Comparison of ENCODE assay signal across 24 mouse cellular contexts in the genomic region with DNA sequence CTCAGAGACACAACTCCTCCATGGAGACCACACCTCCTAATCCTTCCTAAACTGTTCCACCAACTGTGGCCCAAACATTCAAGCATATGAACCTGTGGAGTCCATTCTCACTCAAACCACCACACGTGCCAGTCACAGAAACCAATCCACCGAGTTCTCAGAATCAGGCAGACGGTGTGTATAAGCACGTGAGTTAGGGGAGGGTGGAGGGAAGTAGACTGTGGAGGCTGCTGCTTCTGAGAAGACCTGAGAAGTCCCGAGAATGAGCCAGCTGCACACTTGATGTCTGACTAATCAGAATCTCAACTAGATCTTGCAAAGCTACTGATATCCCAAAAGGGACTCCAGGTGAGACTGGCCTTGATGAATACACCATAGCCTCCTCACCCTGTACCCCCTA. TPM values are rescaled to one million over a fixed set of nuclear protein-coding genes. Genes with fewer than 3 reads are reported as not detected.
DNase-seq lines count a peak whose midpoint lies in the region; ATAC-seq and TF ChIP-seq lines count a peak whose summit lies in the region.
"Had no signal": no experiment of that assay in that cellular context is flagged by ENCODE, and none has a peak within 500 bp of the region (broad histone marks: within the 10 kb centered on the region; RNA-seq: fewer than 3 reads in every experiment).

No protein-coding gene starts in this region.

- peaks cover 25 to 74% of the 10 kb centered on the region in 2 experiments for H3K4me1 ChIP-seq in CH12.LX (ENCODE audit: control insufficient read depth in 1 of 2, insufficient read depth in 2 of 2)
- H3K4me1 ChIP-seq: embryonic facial prominence, embryonic 12.5 days; forebrain, embryonic 13.5 days had no signal

- in situ Hi-C loops in CH12.LX (cut with MboI; ENCODE audit: low pct_ligation_motif_present, low pct_unique_long_range_greater_than_20kb, low sequenced_read_pairs), result no loop called here

- H3K4me2 ChIP-seq in CH12.LX (ENCODE audit: insufficient read depth, low read depth, poor library complexity, severe bottlenecking), result no peak overlapping the region
- H3K4me2 ChIP-seq: embryonic facial prominence, embryonic 12.5 days; forebrain, embryonic 13.5 days; forebrain, embryonic 15.5 days had no signal

- peaks cover 0 to 19% of the 10 kb centered on the region in 2 experiments for H3K36me3 ChIP-seq in CH12.LX (replicated peaks in 1 of 2; ENCODE audit: control insufficient read depth in 1 of 2, insufficient read depth in 1 of 2, low read length in 1 of 2)
- H3K36me3 ChIP-seq: embryonic facial prominence, embryonic 12.5 days; forebrain, embryonic 15.5 days had no signal

- TF ChIP-seq CTCF in CH12.LX (conservative IDR thresholded peaks at IDR 0.05 in 1 of 2, IDR thresholded peaks at IDR 0.05 in 1 of 2; ENCODE audit: low read depth in 2 of 2, low read length in 2 of 2), result no peak
- TF ChIP-seq CTCF in gastrocnemius, adult 2 months (IDR thresholded peaks at IDR 0.05), result no peak

- H3K9me3 ChIP-seq in CH12.LX (replicated peaks; ENCODE audit: low read length), result peaks cover 17% of the 10 kb centered on the region
- H3K9me3 ChIP-seq: embryonic facial prominence, embryonic 12.5 days; forebrain, embryonic 13.5 days; forebrain, embryonic 15.5 days had no signal

- no peak overlapping the region for H3K9ac ChIP-seq in CH12.LX (ENCODE audit: insufficient read depth, low read depth)
- H3K9ac ChIP-seq: embryonic facial prominence, embryonic 12.5 days; forebrain, embryonic 13.5 days; forebrain, embryonic 15.5 days; forebrain, postnatal 0 days had no signal

- no peaks in the 10 kb centered on the region for H3K27me3 ChIP-seq in CH12.LX (replicated peaks)
- H3K27me3 ChIP-seq: embryonic facial prominence, embryonic 12.5 days; forebrain, embryonic 13.5 days; forebrain, embryonic 15.5 days had no signal

- H3K4me3 ChIP-seq in CH12.LX (replicated peaks in 1 of 3; ENCODE audit: low read depth in 2 of 3, low read length in 2 of 3, poor library complexity in 1 of 3), result no peak overlapping the region
- H3K4me3 ChIP-seq in gastrocnemius, adult 2 months, result no peak overlapping the region
- H3K4me3 ChIP-seq: embryonic facial prominence, embryonic 12.5 days; forebrain, embryonic 13.5 days; forebrain, embryonic 15.5 days had no signal

- intact Hi-C loops in gastrocnemius, adult 2 months (cut with DNase I), result no loop called here

- dilution Hi-C loops in CH12.LX (cut with MboI; ENCODE audit: extremely low pct_ligation_motif_present, extremely low pct_unique_long_range_greater_than_20kb, low sequenced_read_pairs), result no loop called here

- ATAC-seq in inflammation-experienced regulatory T-cells, adult 6 months, result peak; percentile 46
- ATAC-seq: forebrain, embryonic 13.5 days; forebrain, embryonic 15.5 days; forebrain, postnatal 0 days had no signal

- TF ChIP-seq RAD21 in CH12.LX (IDR thresholded peaks at IDR 0.05; ENCODE audit: low read depth, low read length), result no peak

- TF ChIP-seq POLR2A in CH12.LX (IDR thresholded peaks at IDR 0.05; ENCODE audit: low read depth, low read length), result no peak

- DNase-seq in CD4-positive, CD25-positive, alpha-beta regulatory T cell, adult 2 months (ENCODE audit: low read depth, low spot score), result peak; percentile 68
- no peak for DNase-seq in CH12.LX (ENCODE audit: extremely low read depth)
- peak; percentile 18 for DNase-seq in brain, adult 2 months (ENCODE audit: low read depth, low spot score)
- no peak for DNase-seq in neural tube, embryonic 10.5 days (ENCODE audit: extremely low spot score, low spot score)
- DNase-seq in right cerebral cortex, postnatal 25 days, result no peak
- no peak for DNase-seq in gastrocnemius, adult 2 months
- no peak for DNase-seq in layer of hippocampus, adult 8-10 months (ENCODE audit: low spot score in 2 of 2)
- DNase-seq: adrenal gland, adult 8-10 months; adrenal gland, postnatal 14 days; adrenal gland, postnatal 36 days; B cell, adult 2 months; cerebellum, adult 11 months; cerebellum, adult 18-20 months; cerebellum, adult 8-10 months; cerebellum, adult 9-11 months; cerebellum, postnatal 14 days; cerebellum, postnatal 36 days; embryo, embryonic 11 days; forebrain, postnatal 0 days had no signal

- H3K27ac ChIP-seq in CH12.LX (ENCODE audit: insufficient read depth, low read depth), result no peak overlapping the region
- H3K27ac ChIP-seq in gastrocnemius, adult 2 months, result no peak overlapping the region
- H3K27ac ChIP-seq: embryonic facial prominence, embryonic 12.5 days; forebrain, embryonic 13.5 days; forebrain, embryonic 15.5 days had no signal

- TF ChIP-seq EP300 in CH12.LX (IDR thresholded peaks at IDR 0.05; ENCODE audit: low read length), result no peak

- no peaks in the 10 kb centered on the region for H3K79me2 ChIP-seq in CH12.LX (replicated peaks; ENCODE audit: control insufficient read depth, extremely low read depth, insufficient read depth, poor library complexity, severe bottlenecking)

TF ChIP-seq in CH12.LX, 34 proteins besides CTCF, POLR2A, EP300 and RAD21:
- peak; percentile 65 for TF ChIP-seq BHLHE40 (IDR thresholded peaks at IDR 0.05; ENCODE audit: low read depth, low read length)
- TF ChIP-seq TBP (conservative IDR thresholded peaks at IDR 0.05; ENCODE audit: low read depth, low read length), result no peak

RNA-seq across cellular contexts. Expression of a gene that starts 25.2 kb away (rescaled TPM):
- total RNA-seq in CH12.LX (2012; rRNA removed) (170 and 241 TPM in 2 replicates), CH12.LX (2014; rRNA removed) (178 and 203 TPM in 2 replicates)
- 306 and 316 TPM in 2 replicates for polyA plus RNA-seq in CH12.LX (2012; ENCODE audit: insufficient read length, low read depth)
- polyA plus RNA-seq in inflammation-experienced regulatory T-cells, adult 6 months (2017; shearing (Covaris generic)), result 100 to 1,000 TPM in 2 of 3 experiments, 10 to 100 TPM in 1; 16.6 to 295 (median 286) TPM
- total RNA-seq in gastrocnemius, adult 2 months (2021), result not detected
- total RNA-seq in layer of hippocampus, adult 8-10 months (2022), result not detected
- total RNA-seq: common myeloid progenitor, adult 5-6 weeks had no signal
- polyA plus RNA-seq: forebrain, embryonic 13.5 days; forebrain, embryonic 15.5 days had no signal

RNA-seq across cellular contexts. Expression of a gene that starts 50.7 kb away (rescaled TPM):
- total RNA-seq in CH12.LX (2012; rRNA removed), result 246 and 257 TPM in 2 replicates
- total RNA-seq in CH12.LX (2014; rRNA removed), result 149 and 184 TPM in 2 replicates
- 464 and 617 TPM in 2 replicates for polyA plus RNA-seq in CH12.LX (2012; ENCODE audit: insufficient read length, low read depth)
- polyA plus RNA-seq in inflammation-experienced regulatory T-cells, adult 6 months (2017; shearing (Covaris generic)), result 100 to 1,000 TPM; 127 to 184 (median 159) TPM
- 10 to 100 TPM; 33.2 to 33.4 TPM for total RNA-seq in gastrocnemius, adult 2 months (2021)
- total RNA-seq in layer of hippocampus, adult 8-10 months (2022), result 10 to 100 TPM; 57.1 to 58.8 (median 58.0) TPM

Comparison
In these comparisons a context has a peak if more than half of its experiments do, and no peak if none do; other contexts are left out.
1. DNase-seq: peak in CD4-positive, CD25-positive, alpha-beta regulatory T cell, adult 2 months (single experiment) and brain, adult 2 months (single experiment); none in CH12.LX (single experiment), neural tube, embryonic 10.5 days (single experiment), right cerebral cortex, postnatal 25 days (single experiment), gastrocnemius, adult 2 months (single experiment) and layer of hippocampus, adult 8-10 months (0 of 2).
2. RNA of a gene that starts 25.2 kb away (total RNA-seq): 170 to 241 TPM in CH12.LX; not detected in gastrocnemius, adult 2 months and not detected in layer of hippocampus, adult 8-10 months; every median in the first group is over 100 times any median in the second.